Mouse (Mus musculus) limb, embryonic 12.5 days (tissue): ENCODE measurements around the gene Fem1a. TPM values are rescaled to one million over a fixed set of nuclear protein-coding genes. Genes with fewer than 3 reads are reported as not detected.

Source experiments
- ATAC-seq: fragments of 200-750 bp; cut with Nextera tagmentation; 2 replicates; pipeline ENCODE4 v1.8.0; 2017; ENCODE audit warnings: low read depth, moderate TSS enrichment; ENCODE audit not compliant: insufficient number of reproducible peaks, insufficient read depth, low FRiP score, low TSS enrichment
- H3K27ac ChIP-seq: fragments of 300-500 bp; sonication (generic); 2 replicates; pipeline ENCODE4 v1.5.1; 2016; ENCODE audit warnings: mild to moderate bottlenecking, moderate library complexity
- H3K27me3 ChIP-seq: fragments of 300-500 bp; sonication (generic); 2 replicates; pipeline ENCODE4 v1.6.1; 2016; ENCODE audit warnings: mild to moderate bottlenecking, moderate library complexity
- H3K36me3 ChIP-seq: fragments of 300-500 bp; sonication (generic); 2 replicates; pipeline ENCODE4 v1.6.1; 2016; ENCODE audit warnings: mild to moderate bottlenecking, moderate library complexity
- H3K4me1 ChIP-seq: fragments of 300-500 bp; sonication (generic); replicated peaks from 2 replicates; pipeline ENCODE4 v1.6.1; 2016
- H3K4me2 ChIP-seq: fragments of 300-500 bp; sonication (generic); 2 replicates; pipeline ENCODE4 v1.6.1; 2016; ENCODE audit warnings: mild to moderate bottlenecking, moderate library complexity
- H3K4me3 ChIP-seq: fragments of 300-500 bp; sonication (generic); replicated peaks from 2 replicates; pipeline ENCODE4 v1.5.1; 2016; ENCODE audit warnings: mild to moderate bottlenecking
- H3K9ac ChIP-seq: fragments of 300-500 bp; sonication (generic); replicated peaks from 2 replicates; pipeline ENCODE4 v1.6.1; 2016; ENCODE audit warnings: mild to moderate bottlenecking, moderate library complexity
- H3K9me3 ChIP-seq: fragments of 300-500 bp; sonication (generic); 2 replicates; pipeline ENCODE4 v1.6.1; 2016; ENCODE audit warnings: mild to moderate bottlenecking, moderate library complexity
- WGBS: fragments of 180-500 bp; shearing (Covaris S2); methylation state at CpG from one replicate; pipeline ENCODE4 v1.1.7; 2016; 5-methylcytosine and 5-hydroxymethylcytosine counted together
- polyA plus RNA-seq: library from polyadenylated mRNA; unstranded; fragments of >200 nt; fragmentation: Nextera tagmentation; extraction: Ambion mirVana; gene quantifications from 2 replicates; pipeline ENCODE4 v1.2.1, GENCODE M21; 2016

Fem1a gene
- polyA plus RNA-seq, 1 experiment from 2014 or later = 13.4 TPM

GRCm38 (mm10) chr17:56269741-56270140 is 13.1 kb downstream of the Fem1a start:
- Histone ChIP-seq H3K4me3 (peak overlapping the region; percentile 39), H3K27me3 (no peaks in the 10 kb centered on the region), H3K9ac (peak overlapping the region; percentile 42; the same call in 1 of the 2 replicates), H3K4me1 (peaks cover 6% of the 10 kb centered on the region), H3K4me2 (peak overlapping the region; percentile 67), H3K36me3 (peaks cover 45% of the 10 kb centered on the region), H3K27ac (peak overlapping the region; percentile 72), H3K9me3 (no peaks in the 10 kb centered on the region)
- ATAC-seq = no peak
- 72% methylated on average over 3 of the region's 3 CpGs for WGBS

DNA sequence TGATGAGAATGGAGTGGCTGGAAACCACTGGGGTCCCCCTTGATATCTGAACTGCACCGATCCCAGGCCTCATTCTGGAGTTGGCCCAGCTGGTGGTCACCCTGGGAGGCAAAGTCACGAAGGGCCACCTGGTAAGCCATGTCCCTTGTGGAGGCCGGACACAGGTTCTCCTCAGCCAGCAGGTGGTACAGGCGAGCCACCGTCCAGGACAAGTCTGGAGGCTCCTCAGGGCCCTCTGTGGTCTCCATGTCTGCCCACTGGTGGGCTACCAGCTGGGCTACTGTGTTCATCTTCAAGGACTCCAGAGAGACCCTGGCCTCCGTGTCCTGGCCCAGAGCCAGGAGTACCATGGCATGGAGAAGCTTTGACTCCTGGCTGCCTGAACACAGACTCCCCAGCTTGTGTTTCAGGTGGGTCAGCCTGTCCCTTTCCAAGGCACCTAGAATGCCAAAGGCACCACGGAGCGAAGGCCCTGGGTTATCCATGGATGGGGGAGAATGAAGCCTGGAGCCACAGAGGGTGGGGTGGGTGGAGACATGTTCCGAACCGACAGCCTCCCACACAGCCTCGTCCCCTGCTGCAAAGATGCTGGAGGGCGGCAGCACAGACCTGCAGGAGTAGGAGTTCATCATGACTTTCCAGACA is 15.1 kb downstream of the Fem1a start:
- no peak overlapping the region for H3K4me3 ChIP-seq
- no peaks in the 10 kb centered on the region for H3K9me3 ChIP-seq
- 82% methylated on average over 12 of the region's 12 CpGs for WGBS
- peaks cover 38% of the 10 kb centered on the region for H3K36me3 ChIP-seq
- no peak overlapping the region for H3K9ac ChIP-seq
- H3K4me2 ChIP-seq = no peak overlapping the region
- peaks cover 10% of the 10 kb centered on the region for H3K4me1 ChIP-seq
- no peak overlapping the region for H3K27ac ChIP-seq
- no peak for ATAC-seq
- H3K27me3 ChIP-seq = no peaks in the 10 kb centered on the region

GRCm38 (mm10) chr17:56272644-56273043 is 16.0 kb downstream of the Fem1a start:
- H3K27ac ChIP-seq = no peak overlapping the region
- H3K36me3 ChIP-seq = peaks cover 38% of the 10 kb centered on the region
- no peaks in the 10 kb centered on the region for H3K9me3 ChIP-seq
- no peak for ATAC-seq
- H3K4me1 ChIP-seq = peaks cover 19% of the 10 kb centered on the region
- H3K9ac ChIP-seq = no peak overlapping the region
- WGBS = 68% methylated on average over 3 of the region's 3 CpGs
- H3K27me3 ChIP-seq = no peaks in the 10 kb centered on the region
- no peak overlapping the region for H3K4me2 ChIP-seq
- H3K4me3 ChIP-seq = no peak overlapping the region

DNA sequence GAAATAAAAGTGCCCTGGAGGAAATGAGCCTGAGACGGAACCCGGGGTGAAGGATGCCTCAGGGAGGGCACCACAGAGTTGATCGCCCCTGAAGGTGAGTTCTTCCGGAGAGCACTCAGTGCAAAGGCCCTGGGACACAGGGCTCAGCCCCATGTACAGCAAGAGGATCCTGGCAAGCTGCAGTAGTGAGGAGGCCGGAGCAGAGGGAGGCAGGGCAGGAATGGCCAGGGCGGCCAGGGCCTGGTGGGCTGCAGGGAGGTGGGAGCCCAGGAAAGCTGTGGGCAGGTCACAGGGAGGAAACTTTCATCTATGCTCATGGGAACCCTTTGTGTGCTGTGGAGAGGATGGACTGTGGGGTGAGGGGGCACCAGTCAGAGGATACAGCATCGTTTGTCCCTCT is 16.9 kb downstream of the Fem1a start:
- Histone ChIP-seq H3K9me3 (no peaks in the 10 kb centered on the region), H3K4me2 (no peak overlapping the region), H3K27me3 (no peaks in the 10 kb centered on the region), H3K4me3 (no peak overlapping the region), H3K27ac (no peak overlapping the region), H3K4me1 (peaks cover 20% of the 10 kb centered on the region), H3K36me3 (peaks cover 40% of the 10 kb centered on the region), H3K9ac (no peak overlapping the region)
- no peak for ATAC-seq
- 79% methylated on average over 7 of the region's 7 CpGs for WGBS

DNA sequence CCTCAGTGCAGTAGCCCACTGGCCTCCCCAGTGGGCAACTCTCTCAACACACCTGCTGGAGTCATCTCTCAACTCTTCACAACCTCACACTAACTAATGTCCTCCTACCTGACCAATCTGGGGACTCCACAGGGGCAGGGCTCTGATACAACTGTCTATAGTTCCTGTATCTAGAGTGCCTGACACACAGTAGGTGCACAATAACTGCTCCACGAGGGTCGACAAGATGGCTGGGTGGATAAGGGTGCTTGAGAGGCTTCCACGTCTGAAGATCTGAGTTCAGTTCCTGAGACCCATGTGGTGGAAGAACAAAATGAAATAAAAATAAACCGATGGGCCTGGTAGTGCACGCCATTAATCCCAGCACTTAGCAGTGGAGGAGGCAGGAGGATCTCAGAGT is 17.4 kb downstream of the Fem1a start:
- Histone ChIP-seq H3K4me2 (no peak overlapping the region), H3K36me3 (peaks cover 45% of the 10 kb centered on the region), H3K9ac (no peak overlapping the region), H3K4me1 (peaks cover 20% of the 10 kb centered on the region), H3K9me3 (no peaks in the 10 kb centered on the region), H3K27ac (no peak overlapping the region), H3K4me3 (no peak overlapping the region), H3K27me3 (no peaks in the 10 kb centered on the region)
- WGBS = 88% methylated on average over 5 of the region's 5 CpGs
- no peak for ATAC-seq

GRCm38 (mm10) chr17:56275842-56276480 is 19.4 kb downstream of the Fem1a start:
- peak overlapping the region; percentile 72 for H3K9ac ChIP-seq
- H3K4me3 ChIP-seq = peak overlapping the region; percentile 55
- 0 out of 2 replicates have a peak, but pooled peaks have one; percentile 0 for ATAC-seq
- H3K27ac ChIP-seq = peak overlapping the region; percentile 90
- WGBS = 30% methylated on average over 5 of the region's 5 CpGs
- H3K36me3 ChIP-seq = peaks cover 51% of the 10 kb centered on the region
- peaks cover 13% of the 10 kb centered on the region for H3K4me1 ChIP-seq
- no peaks in the 10 kb centered on the region for H3K27me3 ChIP-seq
- no peaks in the 10 kb centered on the region for H3K9me3 ChIP-seq
- H3K4me2 ChIP-seq = peak overlapping the region; percentile 75

DNA sequence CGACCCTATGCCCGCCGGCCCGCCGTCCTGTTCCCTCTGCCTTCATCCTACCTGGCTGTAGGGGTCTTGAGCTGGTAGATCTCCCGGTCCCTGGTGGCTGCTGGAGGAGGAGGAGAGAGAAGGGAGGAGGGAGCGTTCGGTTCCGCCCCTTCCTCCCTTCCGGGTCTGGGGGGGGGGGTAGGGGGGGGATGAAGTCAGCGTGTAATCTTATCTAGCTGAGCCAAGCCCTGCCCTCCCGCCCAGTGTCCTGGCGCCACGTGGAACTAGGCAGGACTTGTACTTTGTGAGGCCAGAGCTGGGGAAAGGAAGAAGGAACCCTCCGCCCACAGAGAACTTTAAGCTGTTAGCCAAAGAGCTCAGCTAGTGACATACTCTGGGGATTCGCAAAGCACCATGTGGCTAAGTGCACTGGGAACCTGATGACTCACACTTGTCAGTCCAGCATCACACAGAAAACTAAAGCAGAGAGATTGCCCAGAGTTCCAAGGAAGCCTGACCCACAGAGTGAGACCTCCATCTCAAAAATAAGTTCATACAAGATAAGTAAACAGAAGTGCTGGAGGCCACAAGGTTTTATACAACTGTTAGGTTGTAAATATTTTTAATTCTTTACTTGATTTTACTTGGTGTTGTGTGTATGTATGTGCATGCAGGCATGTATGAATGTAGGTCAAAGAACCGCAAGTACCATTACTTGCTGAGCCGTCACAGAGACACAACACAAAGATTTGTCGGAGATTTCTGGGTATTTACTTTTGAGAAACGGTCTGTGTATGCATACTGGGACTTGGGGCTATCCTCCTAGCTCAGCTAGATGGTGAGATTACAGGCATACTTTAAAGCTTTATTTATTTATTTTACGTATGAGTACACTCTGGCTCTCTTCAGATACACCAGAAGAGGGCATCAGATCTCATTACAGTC is 20.3 kb downstream of the Fem1a start, which contains the start of gene Ticam1:
Gene Ticam1 (minus strand): TSS at position 144 of the 924 bp plus-strand sequence.
- ATAC-seq = peak; percentile 88
- no peaks in the 10 kb centered on the region for H3K27me3 ChIP-seq
- peaks cover 51% of the 10 kb centered on the region for H3K36me3 ChIP-seq
- H3K4me2 ChIP-seq = peak within 1 kb of the TSS; percentile 75
- H3K4me3 ChIP-seq = peak within 1 kb of the TSS; percentile 55
- peak within 1 kb of the TSS; percentile 90 for H3K27ac ChIP-seq
- H3K4me1 ChIP-seq = peaks cover 13% of the 10 kb centered on the region
- peak within 1 kb of the TSS; percentile 72 for H3K9ac ChIP-seq
- no peaks in the 10 kb centered on the region for H3K9me3 ChIP-seq
- WGBS = 11% methylated on average over 16 of the region's 21 CpGs

- Histone ChIP-seq H3K4me2 (peak overlapping the region; percentile 75), H3K36me3 (peaks cover 52% of the 10 kb centered on the region), H3K4me1 (peaks cover 13% of the 10 kb centered on the region), H3K4me3 (no peak overlapping the region; the same call in 1 of the 2 replicates), H3K27me3 (no peaks in the 10 kb centered on the region), H3K27ac (peak overlapping the region; percentile 90), H3K9ac (no peak overlapping the region), H3K9me3 (no peaks in the 10 kb centered on the region)
- ATAC-seq = no peak
- 41% methylated on average over 2 of the region's 2 CpGs for WGBS
Observed at GRCm38 (mm10) chr17:56277567-56277893, 20.9 kb downstream of the Fem1a start.

GRCm38 (mm10) chr17:56278340-56278739 is 21.7 kb downstream of the Fem1a start:
- ATAC-seq = no peak
- H3K4me3 ChIP-seq = no peak overlapping the region
- H3K27ac ChIP-seq = no peak overlapping the region
- WGBS = 91% methylated on average over 5 of the region's 5 CpGs
- H3K4me2 ChIP-seq = no peak overlapping the region
- no peaks in the 10 kb centered on the region for H3K27me3 ChIP-seq
- no peak overlapping the region for H3K9ac ChIP-seq
- no peaks in the 10 kb centered on the region for H3K9me3 ChIP-seq
- H3K36me3 ChIP-seq = peaks cover 55% of the 10 kb centered on the region
- peaks cover 13% of the 10 kb centered on the region for H3K4me1 ChIP-seq

DNA sequence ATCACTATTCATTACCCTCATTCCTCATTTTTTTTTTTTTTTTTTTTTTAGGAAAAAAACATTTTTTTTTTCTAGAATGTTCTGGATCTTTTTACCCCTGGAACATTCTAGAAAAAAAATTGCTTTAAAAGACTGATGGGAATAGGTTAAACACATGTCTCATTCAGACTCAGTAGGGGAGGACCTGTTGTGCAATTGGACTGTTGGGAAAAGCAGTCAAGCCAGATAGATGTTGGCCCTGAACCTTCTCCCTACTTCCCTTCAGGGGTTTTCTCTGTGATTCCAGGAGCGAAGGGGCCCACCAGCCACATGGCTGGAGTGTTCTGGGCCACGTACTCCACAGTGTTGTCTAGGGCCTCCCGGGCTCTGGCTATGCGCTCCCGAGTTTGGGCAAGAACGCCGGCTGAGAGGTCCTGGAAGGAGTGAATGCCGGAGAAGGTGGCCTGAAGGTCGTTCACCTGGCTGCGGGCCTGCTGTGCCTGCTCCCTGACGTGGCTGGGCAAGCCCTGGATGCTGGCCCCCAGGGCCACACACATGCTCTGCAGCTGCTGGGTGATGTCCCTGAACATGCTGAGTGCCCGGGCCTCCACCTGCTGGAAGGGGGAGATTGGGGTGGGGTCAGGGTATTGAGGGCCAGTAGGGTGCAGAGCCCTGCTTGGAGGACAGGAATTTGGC is 23.0 kb downstream of the Fem1a start:
- Histone ChIP-seq H3K27me3 (no peaks in the 10 kb centered on the region), H3K4me3 (no peak overlapping the region), H3K9ac (no peak overlapping the region), H3K36me3 (peaks cover 55% of the 10 kb centered on the region), H3K9me3 (no peaks in the 10 kb centered on the region), H3K4me2 (no peak overlapping the region), H3K27ac (no peak overlapping the region), H3K4me1 (peaks cover 13% of the 10 kb centered on the region)
- no peak for ATAC-seq
- WGBS = 83% methylated on average over 12 of the region's 12 CpGs

DNA sequence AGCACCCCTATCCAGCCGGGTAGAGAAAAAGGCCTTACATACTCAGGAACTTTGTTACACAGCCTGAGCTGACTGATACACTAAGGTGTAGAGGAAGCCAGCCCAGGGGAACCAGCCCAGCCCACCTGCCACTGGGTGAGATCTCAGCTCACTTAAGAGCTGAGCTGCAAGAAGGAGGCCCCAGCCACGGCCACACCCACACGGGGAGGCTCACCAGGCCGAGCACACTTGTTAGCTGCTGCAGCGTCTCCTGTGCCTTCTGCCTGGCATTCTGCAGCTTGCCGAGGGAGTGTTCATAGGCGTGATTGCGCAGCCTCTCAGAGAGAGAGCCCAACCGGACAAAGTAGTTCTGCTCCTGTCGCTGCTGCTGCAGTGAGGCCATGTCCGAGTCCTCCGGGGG is 24.6 kb downstream of the Fem1a start:
- peaks cover 71% of the 10 kb centered on the region for H3K36me3 ChIP-seq
- WGBS = 84% methylated on average over 12 of the region's 12 CpGs
- H3K9ac ChIP-seq = no peak overlapping the region
- H3K4me3 ChIP-seq = no peak overlapping the region
- no peak for ATAC-seq
- peaks cover 10% of the 10 kb centered on the region for H3K4me1 ChIP-seq
- no peak overlapping the region for H3K27ac ChIP-seq
- no peaks in the 10 kb centered on the region for H3K27me3 ChIP-seq
- no peak overlapping the region for H3K4me2 ChIP-seq
- H3K9me3 ChIP-seq = no peaks in the 10 kb centered on the region
